Mouse (Mus musculus) heart, adult 11 months (tissue): ENCODE data around the gene Stard3.

Experiments
- DNase-seq: peaks from one replicate; pipeline ENCODE4 v3.0.0; 2022

Gene Stard3

GRCm38 (mm10) chr11:98348083-98348961 is 9.8 kb upstream of the Stard3 start, which contains the start of gene Ppp1r1b:
Gene Ppp1r1b (plus strand): TSS chr11:98348404.
- DNase-seq: peak; percentile 97

- DNase-seq: no peak
Observed at GRCm38 (mm10) chr11:98349308-98349707, 8.9 kb upstream of the Stard3 start.

GRCm38 (mm10) chr11:98352272-98352990 is 5.7 kb upstream of the Stard3 start:
- DNase-seq: no peak

DNA sequence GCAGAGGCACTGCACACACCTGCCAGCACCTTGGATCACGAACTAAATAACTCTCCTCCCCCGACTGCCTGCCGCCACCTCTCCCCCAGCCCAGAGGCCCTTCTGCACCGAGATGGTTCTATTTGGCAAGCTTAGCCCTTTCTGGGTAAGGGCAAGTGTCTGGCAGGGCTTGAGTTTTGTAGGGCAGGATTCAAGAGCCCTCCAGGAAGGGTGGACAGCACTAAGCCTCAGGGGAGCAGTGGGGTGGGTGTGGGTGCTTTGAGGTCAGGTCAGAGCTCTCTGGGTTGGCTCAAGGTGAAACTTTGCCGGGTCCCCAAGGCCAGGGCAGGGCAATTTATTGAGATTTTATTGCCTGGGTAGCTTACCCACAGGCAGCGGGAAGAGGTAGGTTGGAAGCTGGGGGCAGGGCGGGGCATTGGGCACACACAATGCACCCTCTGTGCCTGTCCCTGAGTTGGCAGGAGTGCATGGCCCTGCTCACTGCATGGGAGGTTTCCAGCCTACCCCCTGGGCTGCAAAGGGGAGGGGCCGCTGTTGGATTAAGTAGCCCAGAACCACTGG is 4.4 kb upstream of the Stard3 start:
- DNase-seq: peak; percentile 91

- DNase-seq: no peak
Observed at GRCm38 (mm10) chr11:98354445-98354844, 3.7 kb upstream of the Stard3 start.

GRCm38 (mm10) chr11:98355732-98356299 is 2.4 kb upstream of the Stard3 start:
- DNase-seq: peak; percentile 91

GRCm38 (mm10) chr11:98356625-98357394 is 1.4 kb upstream of the Stard3 start:
- peak; percentile 91 for DNase-seq

DNA sequence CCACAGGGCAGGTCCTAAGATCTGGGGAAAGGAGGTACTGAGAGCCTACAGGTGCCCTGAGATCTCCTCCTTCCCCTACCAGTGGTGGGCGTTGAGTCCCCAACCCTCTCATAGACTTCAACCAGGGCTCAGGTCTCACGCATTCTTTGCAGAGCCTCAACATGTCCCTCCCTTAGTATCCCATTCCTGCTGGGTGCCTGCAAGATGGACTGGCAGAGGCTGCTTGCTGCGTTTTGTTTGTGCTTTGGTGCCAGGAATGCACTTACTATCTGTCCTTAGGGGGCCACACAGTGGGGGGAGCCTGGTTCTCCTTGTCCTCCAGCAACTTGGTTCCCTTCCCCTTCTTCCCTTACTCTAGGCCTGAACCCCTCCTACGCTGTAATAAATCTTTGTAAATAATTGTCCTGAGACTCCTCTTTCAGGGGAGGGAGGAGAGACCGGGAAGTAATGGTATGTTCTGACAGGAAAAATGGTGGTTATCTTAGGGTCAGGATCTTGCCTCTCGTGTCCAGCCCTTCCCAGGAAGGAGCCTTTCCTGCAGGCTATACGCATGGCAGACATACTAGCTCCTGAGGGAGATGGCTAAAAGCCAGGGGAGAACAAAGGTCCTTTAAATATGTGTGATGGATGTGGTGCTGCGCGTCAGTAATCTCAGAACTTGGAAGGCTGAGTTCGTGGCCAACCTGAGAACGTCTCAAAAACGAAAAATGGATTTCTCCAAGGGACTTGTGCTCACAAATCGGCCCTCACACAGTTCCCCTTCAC is 590 bp upstream of the Stard3 start:
- DNase-seq: peak; percentile 95

- peak; percentile 95 for DNase-seq
Observed at GRCm38 (mm10) chr11:98360866-98361521, 2.8 kb downstream of the Stard3 start.

GRCm38 (mm10) chr11:98363817-98364216 is 5.6 kb downstream of the Stard3 start:
- DNase-seq: no peak

DNA sequence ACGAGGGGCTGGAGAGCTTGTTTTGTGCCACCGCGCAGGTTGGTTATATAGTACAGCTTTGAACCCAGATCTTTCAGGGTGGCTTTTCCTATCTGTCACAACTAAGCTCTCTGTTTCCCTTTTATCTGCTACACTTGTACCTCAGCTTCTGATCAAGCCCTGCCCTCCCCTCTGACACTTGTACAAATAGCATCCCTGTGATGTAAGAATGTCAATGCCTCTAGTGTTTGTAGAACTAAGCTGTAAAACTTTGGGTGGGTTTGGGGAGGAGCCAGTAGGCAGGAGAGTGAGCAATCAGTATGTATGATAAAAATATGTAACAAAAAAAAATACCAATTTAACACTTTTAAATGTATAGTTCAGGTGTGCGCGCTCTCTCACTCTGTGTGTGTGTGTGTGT is 6.2 kb downstream of the Stard3 start:
- DNase-seq: no peak

DNA sequence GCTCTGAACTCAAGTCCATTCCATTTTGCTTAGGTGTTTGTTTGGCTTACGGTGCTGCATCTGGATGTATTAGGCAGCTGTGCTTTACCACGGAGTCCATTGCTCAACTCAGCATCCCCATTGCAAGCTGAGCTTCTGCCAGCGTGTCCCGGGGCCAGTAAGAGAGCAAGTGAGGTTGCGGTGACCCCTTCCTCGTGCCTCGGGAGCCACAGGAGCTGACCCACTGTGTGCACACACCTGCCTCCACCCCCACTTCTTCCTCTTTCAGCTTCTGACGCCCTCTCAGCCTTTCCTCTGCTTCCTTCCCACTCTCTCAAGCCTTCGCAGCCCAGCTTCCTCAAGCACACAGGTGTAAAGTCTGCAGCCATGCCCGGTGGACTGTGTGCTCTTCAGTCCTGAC is 8.1 kb downstream of the Stard3 start:
- no peak for DNase-seq

GRCm38 (mm10) chr11:98367171-98367862 is 9.1 kb downstream of the Stard3 start:
- peak; percentile 93 for DNase-seq

DNA sequence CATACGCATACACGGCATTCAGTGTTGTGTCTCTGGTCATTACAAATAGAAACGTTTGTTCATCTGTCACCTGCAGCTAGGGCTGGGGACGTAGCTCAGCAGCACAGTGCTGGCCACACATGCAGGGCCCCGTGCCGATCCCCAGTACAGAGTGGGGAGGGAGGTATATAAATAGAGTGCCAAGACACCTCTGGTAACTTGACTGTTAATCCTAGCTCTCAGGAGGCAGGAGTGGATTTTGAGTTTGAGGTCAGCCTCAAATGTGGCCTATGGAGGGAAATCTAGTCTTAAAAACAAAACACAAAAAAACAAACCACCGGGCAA is 9.7 kb downstream of the Stard3 start:
- DNase-seq: peak; percentile 94

DNA sequence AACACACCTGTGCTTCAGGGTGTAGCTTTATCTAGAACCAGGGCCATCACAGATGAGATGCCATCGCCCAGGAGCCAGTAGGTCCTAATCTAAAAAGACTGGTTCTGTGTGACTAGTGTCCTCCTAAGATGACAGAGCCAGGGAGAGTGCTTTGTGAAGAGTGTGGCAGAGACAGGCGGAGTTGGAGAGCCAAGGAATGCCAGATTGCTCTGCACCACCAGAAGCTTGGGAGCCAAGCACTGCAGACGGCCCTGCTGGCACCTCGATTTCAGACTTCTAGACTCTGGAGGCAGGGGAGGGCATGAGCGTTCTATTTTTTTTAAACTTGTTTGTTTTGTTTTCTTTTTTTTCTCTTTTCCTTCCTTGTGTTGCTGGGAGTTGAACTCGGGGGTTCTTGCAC is 11.2 kb downstream of the Stard3 start:
- DNase-seq: no peak

DNA sequence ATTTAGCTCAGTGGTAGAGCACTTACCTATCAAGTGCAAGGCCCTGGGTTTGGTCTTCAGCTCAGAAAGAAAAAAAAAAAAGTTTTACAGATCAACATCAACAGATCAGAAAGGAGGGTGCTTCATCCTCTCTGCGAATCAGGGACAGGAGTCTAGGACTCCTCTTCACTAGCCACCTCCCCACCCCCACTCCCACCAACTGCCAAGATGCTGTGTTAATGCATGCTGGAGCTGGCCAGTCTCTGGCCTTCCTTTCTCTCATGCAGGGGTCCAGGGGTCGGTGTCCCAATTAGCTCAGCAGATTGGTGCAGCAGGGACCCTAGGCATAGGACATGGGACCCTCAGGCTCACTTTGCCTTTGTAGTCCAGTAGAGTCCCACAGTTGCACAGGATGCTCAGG is 12.4 kb downstream of the Stard3 start:
- no peak for DNase-seq

DNA sequence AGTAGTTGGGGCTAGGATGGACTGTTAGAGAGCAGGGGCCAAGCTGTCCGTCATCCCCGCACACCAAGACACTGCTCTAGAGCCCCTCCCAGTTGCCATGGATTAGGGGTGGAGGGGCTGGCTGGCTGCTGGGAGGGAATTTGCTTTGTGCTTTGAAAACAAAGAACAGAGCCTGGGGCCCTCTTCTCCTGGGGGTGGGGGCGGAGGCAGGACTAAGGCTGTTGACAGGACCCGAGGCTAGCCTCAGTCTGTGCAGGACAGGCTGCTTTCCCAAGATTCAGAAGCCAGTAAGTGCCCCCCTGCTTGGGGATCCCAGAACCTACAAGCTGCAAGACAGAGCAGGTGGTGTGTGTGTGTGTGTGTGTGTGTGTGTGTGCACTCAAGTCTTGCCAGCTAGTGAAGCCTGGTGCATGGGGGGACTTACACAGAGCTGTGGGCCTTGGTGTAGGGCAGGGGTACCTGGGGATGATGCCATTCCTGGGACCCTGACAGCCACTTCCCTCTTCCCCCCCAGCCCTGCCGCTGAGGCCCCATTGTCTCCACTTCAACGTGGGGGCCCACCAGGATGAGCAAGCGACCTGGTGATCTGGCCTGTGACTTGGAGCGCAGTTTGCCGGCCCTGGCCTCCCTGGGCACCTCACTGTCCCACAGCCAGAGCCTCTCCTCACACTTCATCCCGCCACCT is 13.5 kb downstream of the Stard3 start:
- DNase-seq: no peak

DNA sequence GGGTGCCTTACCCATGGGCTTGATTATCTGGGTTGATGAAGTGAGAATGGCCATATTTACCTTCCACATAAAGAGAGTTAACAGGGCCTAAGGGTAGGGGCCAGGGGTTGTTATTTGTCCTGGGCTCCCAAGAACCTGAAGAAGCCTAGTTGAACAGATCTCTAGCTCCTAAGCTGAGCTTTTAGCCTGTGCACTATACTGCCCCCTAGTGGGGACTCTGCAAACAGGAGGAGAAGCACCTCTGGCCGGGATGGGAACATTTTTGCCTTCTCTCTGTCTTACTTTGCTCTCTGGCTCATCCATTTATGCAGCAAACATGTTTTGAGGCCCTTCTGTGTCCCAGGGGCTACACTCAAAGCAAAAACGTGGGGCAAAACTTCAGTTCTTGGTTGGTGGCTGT is 14.2 kb downstream of the Stard3 start:
- DNase-seq: no peak

- DNase-seq: no peak
Observed at GRCm38 (mm10) chr11:98373244-98373643, 15.1 kb downstream of the Stard3 start.

DNA sequence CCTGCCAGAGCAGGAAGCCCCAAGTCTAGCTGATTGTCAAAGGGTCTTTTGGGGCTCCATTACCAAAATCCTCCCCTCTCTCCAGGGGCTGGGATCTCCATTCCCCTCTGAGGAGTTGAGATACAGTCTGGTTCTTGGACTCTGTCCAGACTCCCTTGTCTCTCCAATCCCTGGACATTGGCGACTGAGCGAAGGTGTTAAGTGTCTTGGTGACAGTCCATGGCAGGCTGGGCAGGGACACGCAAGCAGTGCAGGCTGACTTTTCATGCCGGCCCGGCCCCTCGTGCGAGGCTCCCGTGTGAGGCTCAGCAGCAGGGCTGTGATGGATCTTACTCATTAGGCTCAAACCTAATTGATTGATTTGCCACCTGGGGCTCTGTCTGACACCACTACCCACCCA is 16.1 kb downstream of the Stard3 start:
- DNase-seq: peak; percentile 97
